Mouse (Mus musculus): ENCODE measurements around the gene Ddx39b.

DNA sequence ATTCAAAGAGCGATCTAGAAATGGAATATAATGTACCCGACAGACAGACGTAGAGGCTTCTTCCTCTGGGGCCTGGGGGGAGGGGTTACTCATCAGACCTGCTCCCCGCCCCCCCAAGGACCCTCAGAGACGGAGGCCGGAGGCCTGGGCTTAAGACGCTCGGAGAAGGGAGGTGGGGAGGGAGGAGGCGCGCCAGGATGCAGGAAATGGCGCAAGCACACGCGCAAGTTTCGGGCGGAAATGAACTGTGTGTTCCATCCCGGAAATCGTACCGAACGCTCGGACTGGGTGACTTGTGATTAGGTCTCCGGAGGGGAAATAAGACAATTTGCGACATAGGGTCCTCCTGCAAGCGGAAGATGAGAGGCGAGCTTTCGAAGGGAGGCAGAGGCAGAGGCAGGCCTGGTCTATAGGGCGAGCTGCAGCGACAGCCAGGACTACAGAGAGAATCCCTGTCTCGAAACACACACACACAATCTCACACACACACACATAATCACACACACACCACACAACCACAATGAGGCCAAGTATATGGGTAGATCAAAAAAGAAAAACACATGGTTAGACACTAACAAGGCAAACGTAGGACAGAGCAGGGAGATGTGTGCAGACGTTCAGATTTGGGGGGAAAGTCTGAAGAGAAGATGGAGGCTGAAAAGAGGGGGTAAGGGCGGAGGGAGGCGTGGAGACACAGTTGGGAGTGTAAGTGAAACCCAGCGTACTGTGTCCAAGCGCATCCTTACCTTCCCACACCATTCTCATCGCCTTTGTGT lies 5.7 kb upstream of the Ddx39b start, which contains the start of gene Nfkbil1:
- TF ChIP-seq JUND (IDR thresholded peaks at IDR 0.05; ENCODE audit: low read depth, low read length) (peak; percentile 77; the same call in 1 of the 2 replicates), CTCF (IDR thresholded peaks at IDR 0.05 in 2 of 3, conservative IDR thresholded peaks at IDR 0.05 in 1 of 3; ENCODE audit: control insufficient read depth in 1 of 3, insufficient read depth in 1 of 3, low read depth in 2 of 3, low read length in 3 of 3, poor library complexity in 1 of 3, severe bottlenecking in 1 of 3) (peak in 1 of 3 experiments; percentile 9; a peak in 1 of 6 replicates), RCOR1 (IDR thresholded peaks at IDR 0.05; ENCODE audit: low read depth, low read length) (peak; percentile 55), MAFK (IDR thresholded peaks at IDR 0.05; ENCODE audit: borderline replicate concordance, low read depth, low read length) (no peak), EP300 (IDR thresholded peaks at IDR 0.05; ENCODE audit: low read depth in 1 of 2, low read length in 2 of 2) (peak in 1 of 2 experiments; percentile 51; a peak in 2 of 4 replicates), POLR2A (IDR thresholded peaks at IDR 0.05; ENCODE audit: control insufficient read depth in 1 of 2, insufficient read depth in 1 of 2, low read depth in 1 of 2, low read length in 2 of 2, poor library complexity in 1 of 2) (peak; percentile 75 to 78), ZC3H11A (IDR thresholded peaks at IDR 0.05; ENCODE audit: low read depth, low read length) (peak; percentile 25; the same call in 1 of the 2 replicates), GABPA (IDR thresholded peaks at IDR 0.05; ENCODE audit: low read depth, low read length) (no peak), USF1 (IDR thresholded peaks at IDR 0.05; ENCODE audit: low read depth, low read length) (peak; percentile 62), RAD21 (IDR thresholded peaks at IDR 0.05; ENCODE audit: low read depth, low read length) (no peak), MAZ (IDR thresholded peaks at IDR 0.05; ENCODE audit: low read depth, low read length) (peak; percentile 97), NRF1 (IDR thresholded peaks at IDR 0.05; ENCODE audit: insufficient read depth, low read depth, low read length, poor library complexity, severe bottlenecking) (peak; percentile 61; the same call in 1 of the 2 replicates)
